Mouse (Mus musculus) retina, postnatal 7 days (tissue): ENCODE results near the gene Nr2f6.

ENCODE experiments used
- DNase-seq: peaks from one replicate; pipeline ENCODE4 v3.0.0-alpha.2; 2012; ENCODE audit warnings: low read depth, low spot score

Gene Nr2f6

DNA sequence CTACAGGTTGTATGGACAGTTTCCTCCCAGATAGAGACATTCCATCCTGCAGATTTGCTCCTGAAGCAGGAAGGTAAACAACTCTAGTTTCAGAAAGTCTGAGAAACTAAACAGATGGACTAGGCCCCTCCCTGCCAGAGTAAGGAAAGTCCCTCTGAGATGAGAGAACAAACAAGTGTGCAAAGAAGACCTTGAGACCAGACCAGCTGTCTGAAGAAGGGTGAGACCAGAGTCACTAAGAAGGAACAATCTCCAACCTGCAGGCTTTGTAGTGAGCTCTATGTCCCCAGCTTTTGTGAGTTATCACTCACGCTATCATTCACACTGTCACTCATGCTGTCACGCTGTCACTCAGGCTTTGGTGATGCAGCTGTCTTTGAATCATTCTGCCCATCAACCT, 9.9 kb upstream of the Nr2f6 start:
- DNase-seq = no peak

DNA sequence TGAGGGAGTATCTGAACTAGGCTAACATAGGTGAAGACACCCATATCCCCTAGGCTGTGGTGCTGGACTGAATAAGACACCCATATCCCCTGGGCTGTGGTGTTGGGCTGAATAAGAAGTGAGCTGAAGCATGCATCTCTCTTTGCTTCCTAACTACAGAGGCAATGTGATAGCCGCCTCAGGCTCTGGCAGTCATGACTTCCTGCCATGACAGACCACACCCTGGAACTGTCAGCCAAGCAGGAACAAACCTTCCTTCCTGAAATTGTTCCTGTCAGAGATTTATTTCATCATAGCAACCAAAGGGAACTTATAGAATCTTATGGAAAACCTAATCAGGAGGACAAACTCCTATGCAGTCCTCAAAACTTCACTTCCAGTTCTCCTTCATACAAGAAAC, 6.5 kb upstream of the Nr2f6 start:
- no peak for DNase-seq

DNA sequence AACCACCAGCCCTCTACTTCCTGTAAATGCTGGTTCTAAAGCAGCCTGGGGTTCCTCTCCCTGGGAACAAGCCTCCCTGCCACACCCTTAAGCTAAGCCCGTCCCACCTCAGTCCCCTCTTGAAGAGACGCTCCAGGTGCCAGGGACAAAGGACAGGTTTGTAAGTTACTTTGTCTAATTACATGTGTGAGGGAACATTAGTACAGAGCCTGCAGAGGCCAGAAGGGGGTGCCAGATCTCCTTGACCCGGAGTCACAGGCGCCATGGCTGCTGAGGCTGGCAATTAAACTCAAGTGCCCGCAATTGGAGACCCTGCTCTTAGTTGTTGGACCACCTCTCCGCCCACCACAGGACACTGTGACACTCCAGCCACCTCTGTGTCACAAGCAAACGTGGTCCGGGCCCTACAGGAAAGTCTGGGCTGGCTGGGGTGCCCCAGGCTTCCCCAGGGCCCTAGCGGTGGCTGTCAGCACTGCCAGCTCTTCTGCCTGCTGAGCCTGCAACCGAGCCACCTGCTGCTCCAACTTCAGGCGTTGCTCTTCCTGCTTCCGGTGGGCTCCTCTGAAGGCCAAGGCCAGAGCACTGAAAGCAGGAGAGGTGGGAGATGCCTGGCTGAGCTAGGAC, 3.6 kb upstream of the Nr2f6 start:
- no peak for DNase-seq

DNA sequence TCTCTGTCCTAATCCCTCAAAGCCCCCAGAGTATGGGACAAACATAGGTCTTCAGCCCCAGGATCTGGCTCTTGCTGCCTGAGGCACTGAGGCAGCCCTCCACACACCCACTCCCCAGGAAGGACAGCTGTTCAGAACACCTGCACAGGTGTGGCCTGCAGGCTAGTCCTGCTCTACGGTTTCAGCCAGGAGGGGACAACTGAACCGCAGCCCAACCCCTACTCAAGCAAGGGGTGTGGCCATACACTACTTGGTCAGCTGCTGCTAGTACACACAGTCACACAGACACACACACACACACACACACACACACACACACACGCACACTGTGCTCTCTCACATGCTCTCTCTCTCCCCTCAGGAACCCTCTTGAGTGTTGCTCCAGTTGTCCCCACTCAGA, 2.1 kb upstream of the Nr2f6 start:
- DNase-seq = no peak

DNA sequence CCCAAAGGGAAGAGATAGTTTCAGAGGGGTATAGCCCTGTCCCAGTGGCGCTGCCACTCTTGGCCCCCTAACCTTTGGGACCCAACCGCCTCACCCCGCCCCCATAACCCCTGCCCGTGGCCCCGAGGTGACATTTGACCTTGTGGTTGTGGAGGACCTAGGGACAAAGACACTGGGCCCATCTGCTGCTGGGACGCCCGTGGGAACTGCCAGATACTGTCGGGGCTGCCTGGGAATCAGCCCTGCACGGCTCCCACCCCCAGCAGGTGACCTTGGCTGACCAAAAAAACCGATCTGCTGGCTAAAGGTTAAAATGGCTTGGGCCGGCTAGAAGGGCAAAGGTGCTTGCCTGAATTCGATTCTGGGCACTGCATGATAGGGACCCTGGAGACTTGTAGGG, 1.6 kb upstream of the Nr2f6 start:
- no peak for DNase-seq

DNA sequence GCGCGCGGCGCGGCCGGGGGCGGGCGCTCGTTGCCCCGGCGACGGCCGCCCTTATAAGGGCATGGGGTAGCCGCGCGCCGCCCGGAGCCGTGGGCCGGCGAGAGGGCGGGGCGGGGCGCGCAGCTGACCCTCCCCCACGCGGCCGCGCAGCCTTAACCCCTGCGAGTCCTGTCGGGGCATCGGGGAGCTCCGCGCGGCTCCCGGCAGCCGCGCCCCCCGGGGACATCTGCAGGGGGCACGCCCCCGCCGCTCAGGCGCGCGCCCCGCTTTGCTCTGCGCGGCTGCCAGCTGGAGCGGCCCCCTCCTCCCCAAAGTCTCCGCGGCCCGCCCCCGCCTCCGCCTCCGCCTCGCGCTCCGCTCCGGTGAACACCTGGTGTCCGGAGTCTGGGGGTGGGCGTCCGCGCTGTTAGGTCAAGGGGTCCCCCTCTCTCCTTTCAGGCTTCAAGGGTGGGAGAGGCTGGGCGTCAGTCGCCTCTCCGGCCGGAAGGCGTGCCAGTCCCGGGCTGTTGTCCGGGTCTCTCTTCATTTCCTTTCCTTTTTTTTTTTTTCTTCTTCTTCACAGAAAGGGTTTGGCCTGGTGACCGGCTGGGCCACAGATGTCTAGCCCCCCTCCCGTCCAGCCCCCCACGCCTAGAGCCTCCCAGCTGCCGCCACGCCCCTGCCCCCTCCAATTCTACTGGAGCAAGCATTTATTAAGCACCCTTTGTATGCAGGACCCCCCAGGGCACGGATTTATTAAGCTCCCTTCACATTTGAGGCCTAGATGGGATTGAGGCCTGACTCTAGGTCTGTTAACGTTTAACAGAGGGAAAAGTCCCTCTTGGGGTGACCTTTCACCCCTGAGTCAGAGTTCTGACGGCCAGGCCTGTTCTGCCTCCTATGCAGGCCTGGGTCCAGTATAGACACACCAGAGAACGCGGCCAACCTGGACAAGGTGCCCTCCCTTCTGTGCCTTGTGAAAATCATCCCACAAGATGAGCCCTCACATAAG, 506 bp upstream of the Nr2f6 start:
- peak; percentile 76 for DNase-seq

DNA sequence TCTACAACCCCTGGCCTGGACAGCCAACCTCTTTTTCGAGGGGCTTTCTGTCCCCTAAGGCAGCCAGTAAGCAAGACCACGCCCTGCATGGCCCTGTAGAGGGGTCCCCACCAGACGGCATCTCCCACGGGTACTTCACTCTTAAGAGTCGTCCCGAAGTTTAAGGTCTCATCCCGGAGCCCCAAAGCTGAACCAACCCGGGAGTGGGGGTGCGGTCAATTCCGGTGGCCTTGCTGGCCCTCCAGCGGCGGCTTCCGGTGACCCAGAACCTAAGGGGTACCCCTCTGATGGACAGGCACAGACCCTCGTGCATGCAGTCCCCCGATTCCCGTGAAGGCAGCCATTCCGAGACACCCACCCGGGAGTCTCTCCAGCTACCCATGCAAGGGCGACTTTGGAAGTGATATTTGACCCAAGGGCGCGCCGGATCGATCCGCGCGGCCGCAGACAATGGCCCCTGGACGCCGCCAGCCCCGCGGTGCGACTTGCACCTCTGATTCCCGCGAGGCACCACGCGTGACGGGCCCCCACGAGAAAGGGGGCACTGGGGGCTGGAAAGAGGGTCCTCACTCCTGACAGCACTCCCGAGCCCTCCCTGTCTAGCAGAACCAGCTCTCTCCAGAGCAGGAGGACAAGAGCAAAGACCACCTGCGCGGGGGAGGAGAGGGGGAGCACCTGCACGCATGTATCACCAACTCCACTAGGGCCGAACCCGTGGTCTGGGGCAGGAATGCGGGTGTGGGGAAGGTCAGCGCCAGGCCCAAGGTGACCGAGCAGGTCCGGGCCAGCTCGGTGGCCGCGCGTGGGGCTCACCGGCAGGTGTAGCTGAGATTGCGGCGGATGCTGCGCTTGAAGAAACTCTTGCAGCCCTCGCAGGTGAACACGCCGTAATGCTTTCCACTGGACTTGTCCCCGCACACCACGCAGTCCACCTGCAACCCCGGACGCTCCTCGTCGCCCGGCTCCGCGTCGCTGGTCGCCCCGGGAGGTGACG, 1.3 kb downstream of the Nr2f6 start:
- DNase-seq = no peak

DNA sequence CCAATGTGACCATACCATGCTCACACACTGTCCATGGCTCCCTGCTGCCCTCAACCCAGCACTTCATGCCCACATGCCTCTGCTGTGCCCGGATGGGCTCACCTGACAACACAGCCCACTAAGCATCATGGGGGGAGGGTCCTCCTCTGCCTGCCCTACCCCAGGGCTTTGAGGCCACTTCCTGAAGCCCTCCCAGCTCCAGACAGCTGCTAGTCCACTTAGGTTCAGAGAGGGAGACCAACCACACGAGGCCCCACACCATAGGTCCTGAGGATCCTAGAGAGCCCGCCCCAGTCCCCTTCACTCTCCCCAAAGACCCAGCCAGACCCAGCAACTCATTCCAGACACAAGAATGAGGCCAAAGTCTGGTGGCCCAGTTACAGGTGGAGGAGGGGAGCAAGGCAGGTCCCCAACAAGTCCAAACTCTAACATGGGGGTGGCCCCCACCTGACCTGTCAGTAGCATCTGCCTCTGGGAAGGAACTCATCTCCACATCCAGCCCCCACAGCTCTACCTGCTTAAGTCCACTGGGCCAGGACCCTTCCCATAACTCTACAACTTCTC, 2.2 kb downstream of the Nr2f6 start:
- DNase-seq = no peak

DNA sequence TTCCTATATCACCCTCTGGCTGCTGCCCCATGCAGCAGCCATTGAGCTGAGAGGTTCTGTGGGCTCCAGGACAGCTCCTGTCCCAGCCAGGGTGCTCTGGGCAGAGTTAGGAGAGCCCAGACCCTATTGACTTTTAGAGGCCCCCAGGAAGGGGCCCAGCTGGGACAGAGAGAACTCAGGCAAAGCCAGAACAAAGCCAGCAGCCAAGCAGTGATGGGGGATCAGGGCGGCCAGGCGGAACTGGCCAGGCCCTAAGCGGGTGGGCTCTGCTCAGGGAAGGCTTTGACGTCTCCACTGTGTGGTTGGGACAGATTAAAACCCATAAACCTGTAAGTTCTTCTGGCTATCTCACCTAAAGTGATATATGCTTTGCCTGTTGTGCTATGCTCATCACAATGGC, 2.8 kb downstream of the Nr2f6 start:
- no peak for DNase-seq

DNA sequence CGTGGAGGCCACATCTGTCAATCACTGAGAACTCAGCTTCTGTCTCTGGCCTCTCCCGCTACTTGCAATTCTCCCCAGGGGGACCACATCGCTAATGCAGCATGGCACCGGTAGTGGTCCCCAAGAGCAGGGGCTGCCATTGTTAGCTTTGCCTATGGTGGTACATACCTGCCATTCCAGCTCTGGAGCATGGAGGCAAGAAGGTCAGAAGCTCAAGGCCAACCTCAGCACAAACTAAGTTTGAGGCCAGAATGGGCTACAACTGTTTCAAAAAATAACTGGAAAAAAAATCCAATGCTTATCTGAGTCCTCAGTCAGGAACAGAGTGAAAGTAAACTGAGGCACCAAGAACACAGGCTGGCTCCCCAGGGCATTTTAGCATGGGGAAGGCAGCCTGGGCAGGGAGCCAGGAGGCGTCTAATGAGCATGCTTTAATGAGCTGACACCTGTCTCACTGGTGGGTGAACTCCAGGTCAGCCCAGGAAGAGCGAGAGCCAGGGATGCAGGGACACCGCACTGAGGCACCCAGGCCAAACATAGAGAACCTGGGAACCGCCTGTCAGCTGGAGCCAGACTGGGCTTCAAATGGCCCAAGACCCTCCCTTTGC, 5.2 kb downstream of the Nr2f6 start:
- DNase-seq = no peak

DNA sequence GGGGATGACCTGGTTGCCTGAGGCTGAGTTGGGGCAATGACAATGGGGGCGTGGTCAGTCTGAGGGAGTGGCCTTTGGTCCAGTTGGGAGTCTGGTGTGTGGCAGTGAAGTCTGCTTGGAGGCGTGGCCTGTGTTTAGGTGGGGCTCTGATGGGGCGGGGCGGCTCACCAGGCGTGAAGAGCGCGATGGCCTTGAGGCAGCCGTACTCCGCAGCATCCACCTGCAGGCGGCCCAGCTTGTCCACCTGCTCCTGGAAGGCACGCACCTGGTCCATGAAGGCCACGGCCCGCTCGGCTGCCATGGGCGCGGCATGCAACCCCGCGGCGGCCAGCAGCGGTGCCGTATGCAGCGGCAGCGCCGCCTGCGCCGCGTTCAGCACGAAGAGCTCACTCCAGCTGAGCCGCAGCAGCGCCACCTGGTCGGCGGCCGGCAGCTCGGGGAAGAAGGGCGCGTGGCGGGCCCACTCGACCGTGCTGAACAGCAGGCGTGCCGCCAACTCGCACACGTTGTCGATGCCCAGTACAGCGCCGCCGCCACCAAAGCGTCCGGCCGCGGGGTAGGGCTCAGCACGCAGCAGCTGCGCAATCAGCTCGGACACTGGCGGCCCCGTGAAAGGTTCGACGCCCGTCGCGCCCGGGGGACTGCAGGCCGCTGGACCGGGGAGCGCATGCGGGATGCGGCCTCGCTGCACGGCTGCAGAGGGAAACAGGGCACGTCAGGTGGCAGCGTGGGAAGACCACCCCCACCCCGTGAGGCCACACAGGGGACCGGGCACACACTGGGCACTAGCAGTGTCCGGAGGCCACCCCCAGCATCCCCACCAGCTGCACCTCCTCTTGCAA, 6.0 kb downstream of the Nr2f6 start:
- DNase-seq = peak; percentile 47

DNA sequence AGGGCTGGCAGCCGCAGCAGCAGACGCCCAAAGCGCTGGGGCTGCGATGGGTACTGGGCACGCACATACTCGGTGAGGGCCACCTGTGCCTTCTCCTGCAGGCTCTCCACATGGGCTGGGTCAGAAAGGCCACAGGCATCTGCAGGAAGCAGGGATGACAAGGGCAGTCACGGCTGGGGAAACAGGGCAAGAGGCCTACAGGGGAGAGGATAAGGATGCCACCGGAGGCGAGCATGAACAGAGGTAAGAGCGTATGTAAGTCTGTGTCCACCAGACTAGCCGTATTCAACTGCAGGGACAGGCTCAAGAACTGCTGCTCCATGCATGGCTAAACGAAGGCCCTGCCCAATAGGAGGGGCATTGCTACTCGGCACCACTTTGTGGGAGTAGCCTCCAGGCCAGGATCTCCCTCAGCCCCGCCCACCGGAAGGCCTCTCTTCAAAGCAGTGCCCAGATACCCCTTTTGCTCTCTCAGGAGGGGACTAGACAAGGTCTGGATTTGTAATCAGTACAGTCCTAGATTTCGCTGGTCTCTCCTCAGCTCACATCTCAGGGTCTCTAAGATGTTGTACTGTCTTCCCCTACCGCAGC, 7.0 kb downstream of the Nr2f6 start:
- no peak for DNase-seq

DNA sequence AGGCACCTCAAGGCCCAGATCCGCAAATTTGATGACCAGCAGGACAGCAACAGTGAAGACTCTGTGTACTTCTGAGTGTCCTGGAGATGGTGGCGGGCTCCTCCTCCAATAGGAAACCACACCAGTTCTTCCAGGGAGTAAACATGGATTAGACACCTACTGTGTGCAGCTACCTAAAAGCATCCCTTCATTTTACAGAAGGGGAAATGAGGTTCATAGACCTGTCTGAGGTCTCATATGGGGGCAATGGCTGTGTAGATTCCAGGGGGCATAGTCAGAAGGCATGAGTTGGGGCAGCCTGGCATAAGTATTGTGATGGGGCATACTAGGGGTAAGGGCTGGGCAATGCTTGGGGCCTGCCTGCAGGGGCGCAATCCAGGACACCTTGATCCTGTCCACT, 8.8 kb downstream of the Nr2f6 start:
- no peak for DNase-seq

DNA sequence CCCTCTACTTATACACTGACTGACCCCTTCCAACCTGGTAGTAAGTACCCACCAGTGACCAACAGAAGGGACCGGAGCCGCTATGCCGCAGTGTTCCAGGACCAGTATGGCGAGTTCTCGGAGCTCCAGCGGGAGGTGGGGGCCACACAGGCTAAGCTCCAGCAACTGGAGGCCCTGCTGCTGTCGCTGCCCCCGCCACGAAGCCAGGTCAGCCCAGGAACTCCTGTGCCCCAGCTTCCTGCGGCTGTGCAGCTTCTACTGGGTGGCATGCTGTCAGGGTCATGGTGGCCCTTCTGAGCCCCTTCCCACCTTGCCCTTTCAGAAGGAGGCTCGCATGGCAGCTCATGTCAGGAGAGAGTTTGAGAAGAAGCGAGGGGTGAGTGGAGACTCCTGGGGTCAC, 9.3 kb downstream of the Nr2f6 start:
- no peak for DNase-seq

DNA sequence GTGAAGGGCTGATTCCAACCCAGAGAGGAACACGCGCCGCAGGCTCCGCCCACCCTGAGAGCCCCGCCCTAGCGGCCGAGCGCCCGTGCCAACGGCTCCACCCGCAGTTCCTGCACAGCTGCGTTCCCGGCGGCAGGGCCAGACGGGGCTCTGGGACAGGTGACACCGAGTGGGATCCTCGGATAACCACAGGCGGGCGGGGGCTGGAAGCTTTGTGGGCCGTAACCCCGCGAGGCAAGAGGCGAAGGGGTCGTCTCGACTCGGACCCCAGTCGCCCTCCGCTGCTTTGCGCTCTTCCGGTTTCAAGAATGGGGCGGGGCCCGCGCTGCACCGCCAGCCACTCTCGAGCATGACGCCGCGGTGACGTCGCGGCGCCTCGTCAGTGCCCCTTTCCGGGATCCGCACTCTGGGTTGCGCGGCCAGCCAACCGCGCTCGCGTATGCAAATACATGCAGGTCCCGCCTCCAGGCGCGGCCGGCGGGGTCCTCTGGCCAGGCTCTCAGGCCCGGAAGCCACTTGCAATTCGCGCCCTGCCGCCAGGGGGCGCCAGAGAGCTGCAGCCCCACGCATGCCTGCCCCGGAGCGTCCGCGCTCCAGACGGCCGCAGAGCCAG, 10.4 kb downstream of the Nr2f6 start, which contains the start of gene Ocel1:
Ocel1 (plus strand) TSS at position 63 of the 613 bp plus-strand sequence.
- peak; percentile 93 for DNase-seq

DNA sequence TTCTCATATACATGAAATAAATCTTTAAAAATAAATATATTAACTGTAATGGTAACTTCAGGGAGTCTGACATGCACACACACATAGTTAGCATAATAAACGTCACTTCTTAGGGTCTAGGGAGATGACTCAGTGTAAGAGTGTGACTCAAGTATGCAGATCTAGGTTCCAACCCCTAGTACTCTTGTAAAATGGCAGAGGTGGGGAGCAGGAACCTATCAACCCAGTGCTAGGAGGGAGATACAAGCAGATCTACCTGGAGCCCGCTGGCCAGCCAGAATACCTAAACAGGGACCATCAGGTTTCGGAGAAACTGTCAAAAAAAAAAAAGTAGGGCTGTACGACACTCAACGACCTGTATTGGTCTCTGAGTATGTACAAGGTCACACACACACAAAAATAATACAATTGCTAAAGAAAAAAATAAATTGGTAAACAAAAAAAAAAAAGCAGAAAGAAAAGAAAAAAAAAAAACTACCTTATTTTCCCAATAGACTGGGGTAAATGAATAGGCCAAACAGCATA, 11.0 kb downstream of the Nr2f6 start:
- no peak for DNase-seq

DNA sequence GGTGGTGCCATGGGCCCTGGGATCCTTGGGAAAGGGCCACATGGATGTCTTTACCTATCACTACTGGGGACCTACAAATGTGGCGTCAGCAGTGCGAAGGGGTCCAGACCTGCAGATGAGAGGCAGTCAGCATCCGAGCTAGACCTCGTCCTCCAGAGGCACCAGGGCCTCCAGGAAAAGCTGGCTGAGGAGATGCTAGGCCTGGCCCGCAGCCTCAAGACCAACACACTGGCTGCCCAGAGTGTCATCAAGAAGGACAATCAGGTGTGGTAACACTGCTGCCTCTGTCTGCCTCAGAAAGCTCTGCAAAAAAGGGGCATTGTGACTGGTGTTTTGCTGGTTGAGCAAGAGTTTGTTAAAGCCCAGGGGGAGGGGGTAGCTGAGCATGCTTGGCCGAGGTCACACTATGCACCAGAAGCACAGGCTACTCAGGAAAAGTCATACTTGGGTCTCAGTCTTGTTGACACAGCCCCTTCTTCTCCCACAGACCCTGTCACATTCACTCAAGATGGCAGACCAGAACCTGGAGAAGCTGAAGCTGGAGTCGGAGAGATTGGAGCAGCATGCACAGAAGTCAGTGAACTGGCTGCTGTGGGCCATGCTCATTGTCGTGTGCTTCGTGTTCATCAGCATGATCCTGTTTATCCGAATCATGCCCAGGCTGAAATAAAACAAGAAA, 12.6 kb downstream of the Nr2f6 start:
- DNase-seq = no peak

DNA sequence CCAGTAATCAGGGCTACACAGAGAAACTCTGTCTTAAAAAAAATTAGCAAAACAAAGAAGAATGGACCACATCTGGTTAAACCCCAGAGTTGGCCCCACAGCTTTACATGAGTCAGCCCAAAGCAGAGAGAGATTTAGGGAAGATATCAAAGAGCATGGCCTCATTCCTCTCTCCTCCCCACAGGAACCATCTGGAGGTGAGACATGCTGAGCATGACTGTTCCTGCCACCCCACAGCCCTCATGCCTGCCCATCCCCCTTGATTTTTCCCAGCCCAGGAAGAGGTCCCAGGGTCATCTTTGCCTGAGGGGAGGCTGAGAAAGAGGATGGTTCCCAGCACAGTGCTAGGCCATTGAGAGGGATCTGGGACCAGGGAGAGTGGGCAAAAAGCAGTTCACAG, 13.4 kb downstream of the Nr2f6 start:
- DNase-seq = no peak
